Mouse (Mus musculus): ENCODE data around the gene Epsti1.

Epsti1 gene

DNA sequence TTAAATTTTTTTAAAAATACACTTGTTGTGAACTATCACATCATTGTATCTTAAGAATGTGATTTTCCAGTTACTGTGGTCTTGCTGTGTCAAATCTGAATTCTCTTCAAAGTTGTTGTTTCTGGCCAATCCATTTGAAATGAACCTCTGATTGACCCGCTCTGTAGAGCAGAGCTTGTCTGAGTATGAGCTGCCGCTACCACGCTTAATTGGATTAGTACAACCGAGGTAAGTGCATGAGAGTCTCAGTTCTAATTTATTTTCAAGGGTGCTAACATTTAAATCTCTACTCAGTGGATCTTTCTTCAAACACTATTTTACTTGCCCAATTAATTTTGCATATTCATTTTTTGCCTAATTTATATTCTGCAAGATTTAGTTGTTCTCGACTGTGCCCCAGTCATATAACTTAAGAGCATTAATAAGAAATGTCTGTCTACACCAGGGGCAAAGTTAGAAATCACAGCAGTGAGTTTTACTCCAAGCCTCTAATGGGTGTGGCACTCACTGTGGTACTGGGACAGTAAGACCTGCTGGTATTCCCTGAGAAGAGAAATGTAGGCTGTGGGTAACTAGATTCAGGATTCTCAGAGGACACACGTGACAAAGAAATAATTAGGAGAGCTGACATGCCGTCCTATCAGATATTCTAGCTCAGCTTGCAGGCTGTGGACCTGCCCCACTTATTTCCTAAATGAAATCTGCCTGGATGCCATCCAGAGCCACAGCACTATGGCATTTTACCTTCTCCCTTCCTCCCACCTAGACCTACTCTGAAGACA lies 111.7 kb downstream of the Epsti1 start:
- no peak for DNase-seq (ENCODE audit: low spot score)

GRCm38 (mm10) chr14:78016398-78016797 lies 112.4 kb downstream of the Epsti1 start:
- DNase-seq (ENCODE audit: low spot score), result no peak

DNA sequence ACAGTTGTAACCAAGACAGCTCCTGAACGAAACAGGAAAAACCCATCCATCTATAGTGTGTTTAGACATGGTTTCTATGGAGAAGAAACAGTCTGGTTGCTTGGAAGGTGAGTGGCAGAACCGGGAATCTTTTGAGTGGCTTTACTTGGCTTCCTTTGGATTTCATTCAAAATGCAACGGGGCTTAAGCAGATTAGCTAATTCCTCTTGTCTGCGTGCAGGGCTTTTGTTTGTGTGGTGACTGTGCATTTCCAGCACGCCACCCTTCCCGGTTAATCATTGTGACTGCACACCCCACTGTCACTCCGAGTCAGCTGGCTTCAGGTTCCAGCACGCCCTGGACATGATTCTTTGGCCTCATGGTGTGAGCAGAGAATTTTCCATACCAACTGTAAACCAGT lies 115.9 kb downstream of the Epsti1 start:
- DNase-seq (ENCODE audit: low spot score), result no peak

DNA sequence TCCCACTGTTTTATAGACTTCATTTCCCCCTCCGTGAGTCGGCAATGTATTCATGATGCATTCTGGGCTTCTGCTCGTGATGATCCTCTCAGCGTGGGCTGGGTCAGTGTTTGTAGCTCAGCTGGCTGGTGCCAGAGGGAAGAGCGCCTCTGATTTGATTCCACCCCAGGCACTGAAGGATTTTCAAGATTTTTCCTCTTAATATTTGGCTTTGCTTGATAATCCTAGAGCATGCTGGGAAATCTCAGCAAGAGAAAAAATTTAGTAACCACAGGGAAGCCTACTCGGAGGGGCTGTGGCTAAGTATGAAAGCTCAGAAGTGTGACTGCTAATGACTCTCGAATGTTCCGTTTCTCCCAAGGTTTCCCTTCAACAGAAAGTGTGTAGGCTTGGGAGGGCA lies 134.8 kb downstream of the Epsti1 start:
- no peak for DNase-seq (ENCODE audit: low spot score)

DNA sequence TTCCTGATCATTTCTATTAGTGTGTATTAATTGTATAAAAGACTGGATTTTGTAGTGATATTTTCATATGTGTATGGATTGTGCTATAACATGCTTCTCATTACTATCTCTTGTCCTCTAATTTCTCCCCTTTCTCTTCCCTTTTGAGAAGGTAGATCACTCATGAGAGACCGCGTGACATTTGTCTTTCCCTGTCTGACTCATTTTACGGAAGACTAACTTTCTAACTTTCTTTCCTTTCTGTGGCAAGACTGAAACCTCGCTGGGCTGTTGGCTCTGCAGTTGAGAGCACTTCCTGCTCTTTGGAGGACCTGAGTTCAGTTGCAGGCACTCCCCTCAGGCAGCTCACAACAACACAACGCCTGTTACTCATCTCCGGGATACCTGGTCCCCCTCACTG lies 136.6 kb downstream of the Epsti1 start:
- no peak for DNase-seq (ENCODE audit: low spot score)

- peak; percentile 22 for DNase-seq (ENCODE audit: low spot score)
Observed at GRCm38 (mm10) chr14:78041886-78042526, 138.0 kb downstream of the Epsti1 start.

GRCm38 (mm10) chr14:78043079-78043478 lies 139.0 kb downstream of the Epsti1 start:
- no peak for DNase-seq (ENCODE audit: low spot score)

- no peak for DNase-seq (ENCODE audit: low spot score)
Observed at GRCm38 (mm10) chr14:78048258-78048657, 144.2 kb downstream of the Epsti1 start.

- no peak for DNase-seq (ENCODE audit: low spot score)
Observed at GRCm38 (mm10) chr14:78048674-78049073, 144.6 kb downstream of the Epsti1 start.
